Mouse (Mus musculus): ENCODE data around the gene Pik3cb. TPM values are rescaled to one million over a fixed set of nuclear protein-coding genes. Genes with fewer than 3 reads are reported as not detected.

Pik3cb gene
- polyA plus RNA-seq, 1 experiment from 2014 or later, result 1.8 TPM

Other genes starting within 250 kb of the Pik3cb start
- not detected in 2 replicates for gene 7420426K07Rik, start 237.5 kb downstream of the Pik3cb start, polyA plus RNA-seq (2015; fragmentation: Nextera tagmentation; extraction: Ambion mirVana)
- gene Foxl2, start 185.3 kb downstream of the Pik3cb start, polyA plus RNA-seq (2015; fragmentation: Nextera tagmentation; extraction: Ambion mirVana), result not detected in 2 replicates
- 8.0 and 10.3 TPM in 2 replicates for gene Faim, start 154.2 kb downstream of the Pik3cb start, polyA plus RNA-seq (2015; fragmentation: Nextera tagmentation; extraction: Ambion mirVana)
- 0.15 TPM in 1 of 2 replicates, not detected in the other for gene Gm1123, start 104.9 kb downstream of the Pik3cb start, polyA plus RNA-seq (2015; fragmentation: Nextera tagmentation; extraction: Ambion mirVana)
- gene Faiml, start 96.6 kb upstream of the Pik3cb start, polyA plus RNA-seq (2015; fragmentation: Nextera tagmentation; extraction: Ambion mirVana), result not detected in 2 replicates
- gene Cep70, start 102.7 kb upstream of the Pik3cb start, polyA plus RNA-seq (2015; fragmentation: Nextera tagmentation; extraction: Ambion mirVana), result 23.9 and 25.5 TPM in 2 replicates
- gene Esyt3, start 217.9 kb upstream of the Pik3cb start, polyA plus RNA-seq (2015; fragmentation: Nextera tagmentation; extraction: Ambion mirVana), result 0.02 and 0.09 TPM in 2 replicates

Measured in liver, embryonic 16.5 days (tissue).